Mouse (Mus musculus): ENCODE measurements around the gene Lrrc8d. TPM values are rescaled to one million over a fixed set of nuclear protein-coding genes. Genes with fewer than 3 reads are reported as not detected.

The Lrrc8d gene
- 66.7 TPM for polyA plus RNA-seq (2021)

- TF ChIP-seq CTCF (IDR thresholded peaks at IDR 0.05) = no peak
- ATAC-seq (peak; percentile 88), DNase-seq (ENCODE audit: low read depth, low spot score) (no peak)
- CTCF ChIA-PET = interaction anchor here (2.4 kb wide), 1 partner anchor 169 kb away, joined by 10 read pairs; no protein-coding TSS in a partner anchor
- H3K27me3 ChIP-seq = no peaks in the 10 kb centered on the region
- in situ Hi-C loops (cut with MboI; ENCODE audit: low pct_unique_long_range_greater_than_20kb) = loop anchor here (10.0 kb wide), 1 partner anchor 95 kb away; no protein-coding TSS in a partner anchor
- POLR2A ChIA-PET = interaction anchor here (0.6 to 1.6 kb wide), 10 partner anchors 14 to 290 kb away, joined by 3 to 8 read pairs (median 3); no protein-coding TSS in a partner anchor
Measured at GRCm38 (mm10) chr5:105699141-105700069, at the start of gene Lrrc8d. TSS of gene Lrrc8d (plus strand) at chr5:105699969.

GRCm38 (mm10) chr5:105650728-105651479, 48.9 kb upstream of the Lrrc8d start:
- DNase-seq (ENCODE audit: low read depth, low spot score) (no peak), ATAC-seq (no peak)
- no peak for TF ChIP-seq CTCF (IDR thresholded peaks at IDR 0.05)
- POLR2A ChIA-PET = interaction anchor here (0.5 kb wide), 1 partner anchor 527 kb away, joined by 3 read pairs; no protein-coding TSS in a partner anchor
- in situ Hi-C loops (cut with MboI; ENCODE audit: low pct_unique_long_range_greater_than_20kb) = loop anchor here (5.0 to 10.0 kb wide), 3 partner anchors 76 to 244 kb away; partner anchors contain the start of gene Lrrc8c
- H3K27me3 ChIP-seq = no peaks in the 10 kb centered on the region
- CTCF ChIA-PET = interaction anchor here (0.8 to 2.3 kb wide), 2 partner anchors 12 to 246 kb away, joined by 3 to 6 read pairs; no protein-coding TSS in a partner anchor

DNA sequence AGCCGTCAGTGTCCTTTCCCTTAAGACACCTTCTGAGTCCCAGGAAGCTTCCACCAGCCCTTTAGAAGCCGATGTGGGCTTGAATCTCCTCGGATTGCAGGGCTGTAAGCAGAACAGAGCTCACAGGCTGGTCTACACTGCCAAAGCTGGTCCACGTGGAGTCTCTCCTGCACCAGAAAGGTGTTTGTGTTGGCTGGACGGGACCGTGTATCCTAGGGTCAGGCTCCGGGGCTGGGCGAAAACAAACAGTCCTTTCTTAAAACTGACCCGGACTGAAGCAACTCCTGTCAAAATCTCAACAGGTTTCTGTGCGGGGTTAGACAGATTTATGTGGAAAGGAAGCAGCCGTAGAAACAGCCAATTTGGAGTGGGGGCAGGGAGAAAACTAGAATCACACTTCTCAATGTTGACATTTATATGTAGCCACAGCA, 48.2 kb upstream of the Lrrc8d start:
- CTCF ChIA-PET = interaction anchor here (0.8 kb wide), 1 partner anchor 12 kb away, joined by 3 read pairs; no protein-coding TSS in a partner anchor
- no peaks in the 10 kb centered on the region for H3K27me3 ChIP-seq
- in situ Hi-C loops (cut with MboI; ENCODE audit: low pct_unique_long_range_greater_than_20kb) = loop anchor here (5.0 to 10.0 kb wide), 3 partner anchors 77 to 244 kb away; partner anchors contain the start of gene Lrrc8c
- TF ChIP-seq CTCF (IDR thresholded peaks at IDR 0.05) = no peak
- DNase-seq (ENCODE audit: low read depth, low spot score) = no peak
- no peak for ATAC-seq
- POLR2A ChIA-PET = interaction anchor here (0.6 kb wide), 1 partner anchor 121 kb away, joined by 3 read pairs; no protein-coding TSS in a partner anchor

- ATAC-seq (peak; percentile 85), DNase-seq (ENCODE audit: low read depth, low spot score) (peak; percentile 35)
- POLR2A ChIA-PET = interaction anchor here (0.9 to 1.1 kb wide), 2 partner anchors 135 to 158 kb away, joined by 3 read pairs; partner anchors contain the start of gene Lrrc8c
- peak; percentile 96 for TF ChIP-seq CTCF (IDR thresholded peaks at IDR 0.05)
- in situ Hi-C loops (cut with MboI; ENCODE audit: low pct_unique_long_range_greater_than_20kb) = loop anchor here (5.0 to 10.0 kb wide), 3 partner anchors 80 to 247 kb away; partner anchors contain the start of gene Lrrc8c
- no peaks in the 10 kb centered on the region for H3K27me3 ChIP-seq
- CTCF ChIA-PET = interaction anchor here (0.8 to 3.7 kb wide), 21 partner anchors 9 to 255 kb away, joined by 3 to 29 read pairs (median 4); partner anchors contain the start of gene Lrrc8c
Measured at GRCm38 (mm10) chr5:105654237-105655063, 45.3 kb upstream of the Lrrc8d start.

DNA sequence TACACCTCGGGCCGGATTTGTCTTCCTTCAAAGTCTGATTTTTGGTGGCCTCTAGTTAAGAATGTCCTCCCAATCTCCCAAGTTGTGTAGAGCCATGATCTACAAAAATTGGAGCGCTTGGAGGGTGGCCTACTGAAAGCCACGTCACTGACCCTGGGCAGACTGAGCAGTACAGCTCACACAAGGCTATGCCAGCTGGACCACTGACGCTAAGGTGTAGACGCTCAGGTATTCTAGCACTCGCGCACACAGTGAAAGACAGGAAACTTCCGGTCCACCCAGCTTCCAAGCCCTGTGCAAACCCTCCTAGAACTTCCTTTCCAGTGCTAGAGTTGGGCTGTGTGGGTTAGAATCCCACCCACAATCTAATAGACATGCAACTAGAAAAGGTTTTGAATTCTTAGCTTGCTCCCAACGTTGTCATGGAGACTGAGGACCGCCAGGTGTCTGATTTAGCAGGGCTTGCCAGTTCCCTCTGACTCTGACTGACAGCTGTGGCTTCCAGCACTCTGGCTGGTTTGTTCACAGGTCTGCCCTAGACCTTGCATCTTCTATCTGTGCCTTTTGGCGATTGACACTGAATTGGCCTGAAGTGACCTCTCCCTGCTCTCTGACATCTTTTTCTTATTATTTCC, 44.6 kb upstream of the Lrrc8d start:
- no peak for TF ChIP-seq CTCF (IDR thresholded peaks at IDR 0.05)
- DNase-seq (ENCODE audit: low read depth, low spot score) (no peak), ATAC-seq (no peak)
- H3K27me3 ChIP-seq = no peaks in the 10 kb centered on the region
- ChIA-PET CTCF (interaction anchor here (1.0 to 3.7 kb wide), 17 partner anchors 9 to 256 kb away, joined by 3 to 29 read pairs (median 6); partner anchors contain the start of gene Lrrc8c), POLR2A (interaction anchor here (1.1 kb wide), 1 partner anchor 136 kb away, joined by 3 read pairs; the partner anchor contains the start of gene Lrrc8c)
- in situ Hi-C loops (cut with MboI; ENCODE audit: low pct_unique_long_range_greater_than_20kb) = loop anchor here (10.0 kb wide), 1 partner anchor 80 kb away; no protein-coding TSS in a partner anchor

DNA sequence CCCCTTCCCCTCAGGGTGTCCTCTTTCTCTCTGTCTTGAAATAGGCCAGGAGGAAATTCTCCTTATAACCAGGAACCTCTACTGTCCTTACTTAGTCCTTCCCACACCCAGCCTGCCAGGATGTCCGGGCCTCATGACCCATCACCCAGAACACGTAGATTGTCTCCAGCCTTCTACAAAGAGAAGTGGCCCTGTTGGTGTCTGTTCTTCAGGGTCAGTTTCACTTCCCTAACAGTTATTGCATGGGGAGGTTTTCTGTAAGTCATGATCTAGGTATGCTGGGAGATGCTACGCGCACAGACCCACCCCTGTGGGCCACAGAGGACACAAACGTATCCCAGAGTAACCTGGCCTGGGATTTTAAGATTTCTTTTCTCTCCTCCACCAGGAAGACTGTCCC, 37.9 kb upstream of the Lrrc8d start:
- ATAC-seq (no peak), DNase-seq (ENCODE audit: low read depth, low spot score) (no peak)
- H3K27me3 ChIP-seq = no peaks in the 10 kb centered on the region
- CTCF ChIA-PET = no interaction called here
- TF ChIP-seq CTCF (IDR thresholded peaks at IDR 0.05) = no peak
- POLR2A ChIA-PET = no interaction called here
- in situ Hi-C loops (cut with MboI; ENCODE audit: low pct_unique_long_range_greater_than_20kb) = no loop called here

GRCm38 (mm10) chr5:105666930-105667329, 32.8 kb upstream of the Lrrc8d start:
- H3K27me3 ChIP-seq = no peaks in the 10 kb centered on the region
- in situ Hi-C loops (cut with MboI; ENCODE audit: low pct_unique_long_range_greater_than_20kb) = no loop called here
- no peak for DNase-seq (ENCODE audit: low read depth, low spot score)
- no peak for TF ChIP-seq CTCF (IDR thresholded peaks at IDR 0.05)
- ATAC-seq = no peak
- ChIA-PET CTCF (interaction anchor here (1.4 kb wide), 1 partner anchor 11 kb away, joined by 3 read pairs; no protein-coding TSS in a partner anchor), POLR2A (no interaction called here)

GRCm38 (mm10) chr5:105667411-105667810, 32.4 kb upstream of the Lrrc8d start:
- no peak for TF ChIP-seq CTCF (IDR thresholded peaks at IDR 0.05)
- in situ Hi-C loops (cut with MboI; ENCODE audit: low pct_unique_long_range_greater_than_20kb) = no loop called here
- ChIA-PET CTCF (interaction anchor here (1.4 kb wide), 1 partner anchor 11 kb away, joined by 3 read pairs; no protein-coding TSS in a partner anchor), POLR2A (no interaction called here)
- ATAC-seq (no peak), DNase-seq (ENCODE audit: low read depth, low spot score) (no peak)
- no peaks in the 10 kb centered on the region for H3K27me3 ChIP-seq

All from Patski (cell line).